ENCODE assay signal across 8 mouse cellular contexts in the genomic region with DNA sequence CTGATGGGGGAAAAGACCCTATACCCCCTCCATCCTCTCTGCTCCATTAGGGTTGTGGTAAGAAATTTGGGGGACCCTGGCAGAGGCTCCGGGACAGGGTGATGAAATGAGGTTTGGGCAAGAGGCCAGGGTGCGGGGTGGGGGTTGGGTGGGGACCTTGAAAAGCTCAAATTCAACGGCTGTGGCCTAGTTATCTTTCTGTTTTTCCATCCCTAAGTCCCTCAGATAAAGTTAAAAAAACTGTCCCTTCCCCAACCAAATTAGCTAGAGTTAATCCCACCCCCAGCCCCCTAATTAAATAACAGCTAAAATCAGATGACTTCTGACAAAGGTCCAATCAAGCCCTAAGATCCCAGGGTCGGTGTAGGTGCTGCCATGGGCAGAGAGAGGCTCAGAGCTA. TPM values are rescaled to one million over a fixed set of nuclear protein-coding genes. Genes with fewer than 3 reads are reported as not detected.
DNase-seq lines count a peak whose midpoint lies in the region; ATAC-seq and TF ChIP-seq lines count a peak whose summit lies in the region.

No protein-coding gene starts in this region.

- 47% methylated on average over 4 of the region's 4 CpGs for WGBS in kidney, postnatal 0 days
- WGBS in limb, embryonic 14.5 days = 47% methylated on average over 4 of the region's 4 CpGs
- 65% methylated on average over 4 of the region's 4 CpGs for WGBS in neural tube, embryonic 14.5 days

- no peak overlapping the region for H3K27ac ChIP-seq in kidney, postnatal 0 days
- H3K27ac ChIP-seq in embryonic fibroblast, embryonic 13.5 days (ENCODE audit: insufficient read depth, low read length) = peak overlapping the region; percentile 71
- H3K27ac ChIP-seq in limb, embryonic 14.5 days (replicated peaks; ENCODE audit: low read depth, low read length) = peak overlapping the region; percentile 92; the same call in 1 of the 2 replicates
- no peak overlapping the region for H3K27ac ChIP-seq in neural tube, embryonic 14.5 days (ENCODE audit: low read depth, low read length)

- 0 out of 2 replicates have a peak, but pooled peaks cover 7% of the 10 kb centered on the region for H3K4me1 ChIP-seq in kidney, postnatal 0 days (replicated peaks; ENCODE audit: insufficient read depth, low read length)
- H3K4me1 ChIP-seq in embryonic fibroblast, embryonic 13.5 days (ENCODE audit: control insufficient read depth, insufficient read depth, low read length) = peaks cover 24% of the 10 kb centered on the region
- H3K4me1 ChIP-seq in limb, embryonic 14.5 days (ENCODE audit: control insufficient read depth, insufficient read depth, low read length) = peaks cover 23% of the 10 kb centered on the region
- H3K4me1 ChIP-seq in neural tube, embryonic 14.5 days (ENCODE audit: control insufficient read depth, insufficient read depth, low read length) = peaks cover 12% of the 10 kb centered on the region

- no peaks in the 10 kb centered on the region for H3K9me3 ChIP-seq in kidney, postnatal 0 days (replicated peaks; ENCODE audit: low read length)
- H3K9me3 ChIP-seq in limb, embryonic 14.5 days (ENCODE audit: control insufficient read depth, low read length) = no peaks in the 10 kb centered on the region
- no peaks in the 10 kb centered on the region for H3K9me3 ChIP-seq in neural tube, embryonic 14.5 days (ENCODE audit: control insufficient read depth, low read length)

- peak overlapping the region; percentile 98 for H3K4me2 ChIP-seq in kidney, postnatal 0 days (ENCODE audit: low read length)
- peak overlapping the region; percentile 67 for H3K4me2 ChIP-seq in limb, embryonic 14.5 days (replicated peaks; ENCODE audit: low read depth, low read length, severe bottlenecking)
- peak overlapping the region; percentile 89; the same call in 1 of the 2 replicates for H3K4me2 ChIP-seq in neural tube, embryonic 14.5 days (ENCODE audit: low read depth, low read length)

- no peak for TF ChIP-seq CTCF in kidney, postnatal 0 days (IDR thresholded peaks at IDR 0.05; ENCODE audit: low read depth)
- no peak for TF ChIP-seq CTCF in embryonic fibroblast, embryonic 13.5 days (IDR thresholded peaks at IDR 0.05; ENCODE audit: borderline replicate concordance, insufficient read depth, low read length)

- no peak for TF ChIP-seq POLR2A in embryonic fibroblast, embryonic 13.5 days (IDR thresholded peaks at IDR 0.05; ENCODE audit: low read depth, low read length)
- no peak for TF ChIP-seq POLR2A in limb, embryonic 14.5 days (IDR thresholded peaks at IDR 0.05; ENCODE audit: borderline replicate concordance, extremely low read depth, insufficient read depth, insufficient read length)

- no peak for DNase-seq in kidney, postnatal 0 days (ENCODE audit: low spot score)
- DNase-seq in kidney, postnatal 36 days = no peak
- DNase-seq in limb, embryonic 14.5 days (ENCODE audit: low spot score) = no peak
- no peak for DNase-seq in spleen, postnatal 14 days (ENCODE audit: low spot score in 2 of 2)
- no peak for DNase-seq in layer of hippocampus, adult 18-20 months (ENCODE audit: low spot score in 2 of 2)
- no peak for DNase-seq in right cerebral cortex, postnatal 25 days

- H3K9ac ChIP-seq in kidney, postnatal 0 days (ENCODE audit: low read depth, low read length) = peak overlapping the region; percentile 94
- peak overlapping the region; percentile 95 for H3K9ac ChIP-seq in limb, embryonic 14.5 days (ENCODE audit: low read depth, low read length, severe bottlenecking)
- H3K9ac ChIP-seq in neural tube, embryonic 14.5 days (replicated peaks; ENCODE audit: low read depth, low read length) = no peak overlapping the region

- no peaks in the 10 kb centered on the region for H3K27me3 ChIP-seq in kidney, postnatal 0 days (ENCODE audit: insufficient read depth, low read length)
- no peaks in the 10 kb centered on the region for H3K27me3 ChIP-seq in limb, embryonic 14.5 days (ENCODE audit: control insufficient read depth, insufficient read depth, low read length)
- peaks cover 2% of the 10 kb centered on the region; the same call in 1 of the 2 replicates for H3K27me3 ChIP-seq in neural tube, embryonic 14.5 days (ENCODE audit: control insufficient read depth, insufficient read depth, low read length)

- ATAC-seq in kidney, postnatal 0 days (replicated peaks; ENCODE audit: low FRiP score, low read depth) = no peak
- no peak for ATAC-seq in limb, embryonic 14.5 days (ENCODE audit: low FRiP score, low read depth)
- ATAC-seq in neural tube, embryonic 14.5 days (ENCODE audit: low read depth) = no peak

- H3K4me3 ChIP-seq in kidney, postnatal 0 days (replicated peaks; ENCODE audit: low read depth, low read length) = peak overlapping the region; percentile 81
- peak overlapping the region; percentile 92 for H3K4me3 ChIP-seq in embryonic fibroblast, embryonic 13.5 days (ENCODE audit: insufficient read depth, low read length)
- peak overlapping the region; percentile 96 for H3K4me3 ChIP-seq in limb, embryonic 14.5 days (replicated peaks; ENCODE audit: low read length)
- no peak overlapping the region for H3K4me3 ChIP-seq in neural tube, embryonic 14.5 days (ENCODE audit: low read depth, low read length)

- no peaks in the 10 kb centered on the region for H3K36me3 ChIP-seq in kidney, postnatal 0 days (ENCODE audit: insufficient read depth, low read length)
- H3K36me3 ChIP-seq in limb, embryonic 14.5 days (ENCODE audit: control insufficient read depth, insufficient read depth, low read length) = no peaks in the 10 kb centered on the region
- no peaks in the 10 kb centered on the region for H3K36me3 ChIP-seq in neural tube, embryonic 14.5 days (ENCODE audit: control insufficient read depth, insufficient read depth, low read length)

RNA-seq across cellular contexts. Expression of gene Itga5, which starts 1.8 kb away (rescaled TPM):
- polyA plus RNA-seq in kidney, postnatal 0 days (2015; fragmentation: Nextera tagmentation; extraction: Ambion mirVana) = 19.4 and 22.0 TPM in 2 replicates
- polyA plus RNA-seq in embryonic fibroblast, embryonic 13.5 days (2011; ENCODE audit: insufficient read length, low read depth, missing spikeins) = 161 and 346 TPM in 2 replicates
- 71.2 and 91.3 TPM in 2 replicates for polyA plus RNA-seq in limb, embryonic 14.5 days (2012; rRNA removed)
- 63.4 and 66.5 TPM in 2 replicates for polyA plus RNA-seq in limb, embryonic 14.5 days (2014; fragmentation: Nextera tagmentation; extraction: Ambion mirVana)
- polyA plus RNA-seq in neural tube, embryonic 14.5 days (2014; fragmentation: Nextera tagmentation; extraction: Ambion mirVana) = 3.8 and 7.4 TPM in 2 replicates
- 1 to 10 TPM; 1.1 to 1.2 TPM for total RNA-seq in layer of hippocampus, adult 18-20 months (2021)

RNA-seq across cellular contexts. Expression of gene Zfp385a, which starts 24.9 kb away (rescaled TPM):
- polyA plus RNA-seq in kidney, postnatal 0 days (2015; fragmentation: Nextera tagmentation; extraction: Ambion mirVana) = 11.3 and 11.8 TPM in 2 replicates
- polyA plus RNA-seq in embryonic fibroblast, embryonic 13.5 days (2011; ENCODE audit: insufficient read length, low read depth, missing spikeins) = 25.0 and 27.6 TPM in 2 replicates
- polyA plus RNA-seq in limb, embryonic 14.5 days (2012; rRNA removed) = 23.4 and 28.8 TPM in 2 replicates
- 16.4 and 19.1 TPM in 2 replicates for polyA plus RNA-seq in limb, embryonic 14.5 days (2014; fragmentation: Nextera tagmentation; extraction: Ambion mirVana)
- polyA plus RNA-seq in neural tube, embryonic 14.5 days (2014; fragmentation: Nextera tagmentation; extraction: Ambion mirVana) = 19.2 and 20.7 TPM in 2 replicates
- 10 to 100 TPM; 43.7 to 49.8 TPM for total RNA-seq in layer of hippocampus, adult 18-20 months (2021)

RNA-seq across cellular contexts. Expression of gene Gpr84, which starts 54.3 kb away (rescaled TPM):
- 0.47 and 0.65 TPM in 2 replicates for polyA plus RNA-seq in kidney, postnatal 0 days (2015; fragmentation: Nextera tagmentation; extraction: Ambion mirVana)
- 0.40 TPM in 1 of 2 replicates, not detected in the other for polyA plus RNA-seq in embryonic fibroblast, embryonic 13.5 days (2011; ENCODE audit: insufficient read length, low read depth, missing spikeins)
- polyA plus RNA-seq in limb, embryonic 14.5 days (2012; rRNA removed) = 0.34 and 0.53 TPM in 2 replicates
- 0.23 and 0.51 TPM in 2 replicates for polyA plus RNA-seq in limb, embryonic 14.5 days (2014; fragmentation: Nextera tagmentation; extraction: Ambion mirVana)
- polyA plus RNA-seq in neural tube, embryonic 14.5 days (2014; fragmentation: Nextera tagmentation; extraction: Ambion mirVana) = 0.35 and 0.40 TPM in 2 replicates
- total RNA-seq in layer of hippocampus, adult 18-20 months (2021) = under 1 TPM; 0.54 to 0.63 TPM

Comparison
In these comparisons a context has a peak if more than half of its experiments do, and no peak if none do; other contexts are left out.
1. H3K27ac ChIP-seq: peak in embryonic fibroblast, embryonic 13.5 days (single experiment) and limb, embryonic 14.5 days (single experiment); none in kidney, postnatal 0 days (single experiment) and neural tube, embryonic 14.5 days (single experiment).
2. Peak in every context shown above with its lines, with median percentiles within 50 percentile points of each other: H3K4me2 ChIP-seq.